Mouse (Mus musculus) A20 (cell line): ENCODE results near the gene Sgcd.

Source experiments
- DNase-seq: peaks from one replicate; pipeline ENCODE4 v3.0.0-alpha.2; 2011; ENCODE audit warnings: low read depth, low spot score

Gene Sgcd

GRCm38 (mm10) chr11:47139867-47140266, 848.9 kb downstream of the Sgcd start:
- DNase-seq = no peak

- no peak for DNase-seq
Measured at GRCm38 (mm10) chr11:47139271-47139670, 849.5 kb downstream of the Sgcd start.

- no peak for DNase-seq
Measured at GRCm38 (mm10) chr11:47132410-47132809, 856.4 kb downstream of the Sgcd start.

GRCm38 (mm10) chr11:47130432-47130831, 858.3 kb downstream of the Sgcd start:
- DNase-seq = no peak

GRCm38 (mm10) chr11:47129992-47130391, 858.8 kb downstream of the Sgcd start:
- DNase-seq = no peak

GRCm38 (mm10) chr11:47129166-47129565, 859.6 kb downstream of the Sgcd start:
- no peak for DNase-seq

- DNase-seq = no peak
Measured at GRCm38 (mm10) chr11:47128331-47128730, 860.4 kb downstream of the Sgcd start.

DNA sequence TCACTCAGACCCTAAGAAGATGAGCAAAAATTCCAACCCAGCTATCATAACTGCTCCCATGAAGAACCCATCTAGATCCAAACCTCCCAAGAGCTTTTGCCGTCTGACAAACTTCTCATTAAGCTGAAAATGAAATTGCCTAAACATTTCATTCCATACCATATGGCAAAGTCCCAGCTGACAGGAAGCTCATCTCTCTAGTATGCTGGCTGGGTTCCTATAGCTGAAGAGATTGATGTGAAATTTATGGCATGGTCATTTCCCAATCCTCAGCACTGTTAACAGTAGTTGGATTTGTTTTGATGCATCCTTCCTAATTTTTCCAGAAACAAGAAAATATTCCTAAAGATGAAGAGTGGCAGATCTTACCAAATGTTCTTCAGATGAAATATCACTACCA, 867.9 kb downstream of the Sgcd start:
- no peak for DNase-seq

GRCm38 (mm10) chr11:47117896-47118295, 870.9 kb downstream of the Sgcd start:
- DNase-seq = no peak

DNA sequence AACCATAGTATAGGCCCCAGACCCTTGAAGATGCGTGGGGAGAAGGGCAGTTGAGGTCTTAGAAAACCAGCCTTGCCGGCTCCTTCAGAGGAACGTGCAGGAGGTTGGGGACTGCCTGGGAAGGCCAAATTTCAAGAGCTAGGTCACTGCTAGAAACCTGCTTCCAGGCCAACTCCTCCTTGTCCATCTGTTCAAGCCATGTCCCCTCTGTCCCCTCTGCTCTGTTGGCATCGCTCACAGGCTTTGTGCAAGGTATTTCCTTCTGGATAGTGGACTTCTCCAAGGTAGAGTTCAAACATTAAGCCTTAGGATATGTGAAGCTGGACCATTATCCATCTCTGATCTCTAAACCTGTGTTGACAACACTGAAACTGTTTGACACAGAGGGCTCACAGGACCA, 874.4 kb downstream of the Sgcd start:
- no peak for DNase-seq

GRCm38 (mm10) chr11:47113081-47113480, 875.7 kb downstream of the Sgcd start:
- no peak for DNase-seq

DNA sequence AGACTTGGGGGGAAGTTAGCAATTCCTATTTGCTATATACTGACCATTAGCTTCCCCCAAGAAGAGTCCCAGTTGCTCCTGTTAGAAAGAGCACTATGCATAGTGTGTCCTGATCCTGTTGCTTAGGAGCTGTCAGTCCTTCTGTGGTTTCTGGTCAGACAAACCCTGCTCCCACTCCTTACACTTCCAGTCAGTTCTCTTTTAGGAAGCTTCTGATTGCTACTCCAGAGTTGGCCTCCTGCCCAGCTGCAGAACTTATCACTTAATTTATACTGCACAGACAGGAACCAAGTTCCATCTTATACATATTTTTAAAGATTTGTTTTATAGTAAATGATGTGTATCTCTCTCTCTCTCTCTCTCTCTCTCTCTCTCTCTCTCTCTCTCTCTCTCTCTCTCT, 878.5 kb downstream of the Sgcd start:
- no peak for DNase-seq

DNA sequence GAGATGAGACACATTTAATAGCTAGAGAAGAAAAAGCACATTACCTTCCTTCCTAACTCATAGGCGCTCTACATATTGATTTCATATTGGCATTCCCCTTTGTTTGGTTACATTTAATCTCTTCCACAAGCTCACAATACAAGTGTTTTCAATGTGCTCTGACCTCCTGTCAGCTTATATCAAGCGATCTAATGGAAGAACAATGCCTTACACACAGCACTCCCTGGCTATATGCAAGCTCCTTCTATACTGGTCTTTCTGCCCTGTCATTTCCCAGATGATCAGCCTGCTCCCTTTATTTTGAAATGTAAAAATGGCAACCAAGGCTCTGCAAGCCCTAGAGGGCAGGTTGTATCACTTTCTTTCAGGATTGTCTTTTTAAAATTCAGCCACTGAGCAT, 881.1 kb downstream of the Sgcd start:
- no peak for DNase-seq

- DNase-seq = no peak
Measured at GRCm38 (mm10) chr11:47093296-47093912, 895.4 kb downstream of the Sgcd start.

GRCm38 (mm10) chr11:47082517-47082916, 906.3 kb downstream of the Sgcd start:
- no peak for DNase-seq

- no peak for DNase-seq
Measured at GRCm38 (mm10) chr11:47073538-47073937, 915.2 kb downstream of the Sgcd start.

DNA sequence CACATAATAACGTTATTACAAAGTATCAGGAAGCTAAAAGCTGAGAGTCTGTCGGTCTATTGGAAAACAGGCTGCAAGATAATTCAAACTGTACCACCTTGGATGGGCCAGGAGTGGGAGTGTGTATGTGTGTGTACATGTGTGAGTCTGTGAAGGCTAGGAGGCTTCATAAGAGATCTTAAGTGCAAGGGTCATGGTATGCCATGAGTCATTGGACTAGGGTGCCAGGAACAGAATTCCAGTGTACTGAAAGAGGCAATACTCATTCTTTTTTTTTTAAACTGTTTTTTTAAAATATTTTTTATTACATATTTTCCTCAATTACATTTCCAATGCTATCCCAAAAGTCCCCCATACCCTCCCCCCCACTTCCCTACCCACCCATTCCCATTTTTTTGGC, 917.6 kb downstream of the Sgcd start:
- no peak for DNase-seq

GRCm38 (mm10) chr11:47069769-47070384, 918.9 kb downstream of the Sgcd start:
- DNase-seq = no peak

DNA sequence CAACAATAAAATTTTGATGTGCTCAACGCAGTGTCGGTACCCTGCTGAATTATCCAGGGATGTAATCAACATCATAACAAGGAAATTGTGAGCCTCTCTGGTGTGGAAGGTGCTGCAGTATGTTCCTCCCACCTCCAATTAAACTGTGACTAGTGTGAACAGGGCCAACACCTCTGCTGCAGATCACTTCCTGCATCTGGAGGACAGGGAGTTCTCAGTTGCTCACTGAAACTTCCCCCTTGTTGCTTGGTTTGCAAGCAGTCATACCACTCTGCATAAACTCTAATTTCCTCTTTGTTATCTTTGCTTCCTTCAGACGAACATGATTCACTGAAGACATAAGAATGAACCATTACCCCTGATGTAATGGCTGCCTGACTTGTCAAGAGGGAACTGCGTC, 925.1 kb downstream of the Sgcd start:
- no peak for DNase-seq

DNA sequence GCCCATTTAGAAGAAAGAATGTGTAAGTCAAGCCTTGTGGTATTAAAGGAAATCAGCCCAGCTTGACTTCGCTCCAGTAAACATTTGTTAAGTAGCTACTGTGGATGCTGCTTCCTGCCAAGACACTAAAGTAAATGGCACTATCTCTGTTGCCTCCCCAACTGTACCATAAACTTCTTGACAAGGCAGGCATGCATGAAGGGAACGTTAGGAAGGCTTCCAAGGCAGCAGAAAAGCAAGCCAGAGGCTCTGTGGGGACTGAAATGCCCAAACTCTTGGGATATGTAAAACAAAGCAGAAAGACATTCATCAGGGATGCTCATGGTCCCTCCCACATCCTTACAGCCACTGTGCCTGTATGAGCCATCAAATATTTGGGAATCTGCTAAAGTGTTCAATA, 938.4 kb downstream of the Sgcd start:
- no peak for DNase-seq

DNA sequence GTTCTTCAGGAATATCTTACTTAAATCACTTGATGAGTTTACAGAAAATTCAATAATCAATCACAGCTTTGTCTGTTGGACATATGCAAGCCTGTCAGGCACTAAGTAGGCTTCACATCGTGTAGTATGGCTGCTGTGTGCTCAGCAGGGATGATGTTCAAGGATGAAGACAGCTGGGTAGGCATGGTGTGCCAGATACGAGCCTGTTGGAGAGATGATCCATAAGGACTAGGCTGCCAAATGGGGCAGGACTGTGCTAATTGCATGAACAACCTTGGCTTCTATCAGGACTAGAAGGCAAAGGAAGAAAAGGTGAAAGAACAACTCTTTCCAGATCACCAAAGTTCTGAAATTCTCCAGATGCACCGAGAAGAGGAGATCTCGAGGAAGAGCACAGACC, 939.0 kb downstream of the Sgcd start:
- DNase-seq = no peak

DNA sequence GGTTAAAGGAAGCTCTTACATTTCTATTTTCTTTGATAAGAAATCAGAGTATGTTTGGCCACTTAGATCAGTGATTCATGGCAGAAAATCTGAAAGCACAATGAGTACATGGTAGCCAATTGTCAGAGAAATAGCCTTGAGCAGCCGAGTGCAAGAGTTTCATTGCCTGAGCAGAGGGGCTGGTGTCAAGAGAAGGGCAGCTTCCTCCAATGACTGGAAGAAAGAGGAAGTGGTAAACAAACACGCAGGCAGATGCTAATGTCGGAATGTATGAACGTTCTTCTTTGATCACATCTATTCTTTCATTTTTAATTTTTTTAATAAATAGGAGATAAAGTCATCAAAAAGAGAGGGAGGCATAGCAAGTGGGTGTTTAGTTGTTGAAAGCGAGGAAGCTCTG, 956.5 kb downstream of the Sgcd start:
- peak; percentile 23 for DNase-seq

DNA sequence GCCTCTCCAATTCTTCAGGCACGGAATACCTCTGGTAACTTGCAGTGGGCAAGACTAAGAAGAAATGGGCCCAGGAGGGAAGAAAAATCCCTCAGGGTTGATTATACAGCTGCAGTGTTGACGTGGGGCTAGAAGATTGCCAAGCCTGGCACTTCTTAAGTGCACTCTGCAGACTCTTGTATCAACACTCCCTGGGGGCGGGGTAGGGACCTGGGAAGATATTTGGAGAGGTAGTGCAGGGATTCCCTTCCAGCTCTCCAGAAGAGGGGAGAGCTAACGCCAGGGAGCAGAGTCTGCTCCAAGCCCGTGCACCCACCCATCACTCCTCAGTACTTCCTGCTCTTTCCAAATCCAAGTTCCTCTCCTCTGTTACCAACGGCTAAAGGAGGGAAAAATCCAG, 967.9 kb downstream of the Sgcd start:
- DNase-seq = no peak

GRCm38 (mm10) chr11:47018139-47018538, 970.6 kb downstream of the Sgcd start:
- no peak for DNase-seq
